Mouse (Mus musculus): ENCODE results near the gene Lap3.

Gene Lap3

DNA sequence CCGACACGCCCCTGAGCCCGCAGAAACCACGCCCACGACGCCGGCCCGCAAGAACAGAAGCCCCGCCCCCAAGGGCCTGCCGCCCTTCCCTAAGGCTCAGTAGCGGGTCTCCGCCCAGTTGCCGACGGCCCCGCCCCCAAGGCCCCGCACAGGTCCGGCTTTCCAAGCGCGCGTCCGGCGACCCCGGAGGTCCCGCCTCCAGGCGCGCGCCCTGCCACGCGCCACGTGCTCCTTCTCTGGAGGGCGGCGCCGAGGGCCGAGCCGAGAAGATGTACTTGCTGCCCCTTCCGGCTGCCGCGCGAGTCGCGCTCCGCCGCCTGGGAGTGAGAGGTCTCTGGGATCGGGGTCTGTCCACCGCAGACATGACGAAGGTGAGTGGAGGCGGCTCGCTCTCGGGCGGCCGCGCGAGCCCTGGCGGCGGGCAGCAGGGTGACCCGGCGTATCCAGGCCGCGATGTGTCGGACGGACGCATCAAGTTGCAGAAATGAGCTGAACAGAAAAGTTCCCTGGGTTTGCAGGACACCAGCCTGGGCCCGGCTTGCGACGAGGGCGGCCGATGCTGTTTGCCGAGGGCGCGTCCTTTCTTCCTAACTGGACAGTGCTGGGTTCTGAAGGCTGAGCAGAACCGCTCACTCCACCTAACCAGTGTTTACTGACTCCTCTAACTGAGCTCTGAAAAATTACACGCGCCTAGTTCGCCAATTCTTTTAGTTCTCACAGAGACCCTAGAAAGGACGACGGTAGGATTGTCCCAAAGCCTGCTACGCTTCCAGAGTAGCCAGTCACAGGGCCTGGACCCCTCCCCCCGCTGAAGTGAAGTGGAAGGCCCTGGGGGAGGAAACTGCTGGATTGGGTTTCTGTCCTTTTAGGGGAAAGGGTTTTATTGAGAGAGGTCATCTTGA is at the start of gene Lap3:
Lap3 (plus strand) TSS at position 184 of the 902 bp plus-strand sequence.
- DNase-seq (ENCODE audit: low read depth, low spot score) = peak; percentile 99

DNA sequence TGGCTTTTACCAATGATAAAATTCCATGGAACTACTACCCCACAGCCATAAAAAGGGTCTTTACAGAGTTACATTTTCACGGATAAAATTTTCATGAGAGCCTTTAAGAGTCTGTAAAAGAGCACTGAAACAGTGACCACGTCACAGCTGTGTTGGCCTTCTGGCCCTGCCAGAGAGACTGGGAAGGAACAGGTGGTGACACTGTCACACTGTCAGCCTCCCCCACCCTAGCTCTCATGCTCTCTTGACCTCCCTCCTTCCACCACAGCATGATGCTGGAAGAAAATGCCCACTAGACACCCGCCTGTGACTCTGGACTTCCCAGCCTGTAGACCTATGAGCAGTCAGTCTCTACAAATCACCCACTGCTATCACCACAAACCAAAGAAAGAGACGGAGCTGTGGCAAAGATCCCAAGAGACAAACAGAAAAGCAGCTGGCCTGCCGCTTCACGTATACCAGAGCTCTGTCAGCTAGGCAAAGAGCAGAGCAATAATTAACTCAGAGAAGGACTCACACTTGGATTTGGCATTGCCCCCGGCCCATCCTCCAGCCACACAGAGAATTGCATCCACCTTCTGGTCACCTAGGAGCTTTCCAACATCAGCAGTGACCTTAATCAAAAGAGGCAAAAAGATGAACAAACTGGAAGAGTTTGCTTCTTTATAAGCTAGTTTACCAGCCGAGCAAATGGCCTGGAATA is 48.9 kb upstream of the Lap3 start:
- DNase-seq (ENCODE audit: low read depth, low spot score) = no peak

DNA sequence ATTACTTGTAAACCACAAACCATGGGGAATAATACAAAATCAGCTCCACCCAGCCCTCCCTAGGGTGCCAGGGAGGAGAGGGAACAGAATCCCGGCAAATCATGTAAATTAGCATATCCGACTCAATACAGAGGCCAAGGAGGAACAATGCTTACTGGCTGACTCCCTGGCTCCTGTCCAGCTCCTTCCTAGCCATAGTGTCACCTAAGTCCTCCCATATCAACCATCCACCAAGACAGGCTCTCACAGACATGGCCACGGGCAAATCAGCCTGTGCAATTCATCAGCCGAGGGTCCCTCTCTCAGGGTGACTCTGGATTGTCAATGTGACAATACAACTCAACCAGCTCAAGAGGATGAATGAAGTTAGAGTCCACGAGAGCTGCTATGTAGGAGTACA is 44.5 kb upstream of the Lap3 start:
- DNase-seq (ENCODE audit: low read depth, low spot score) = peak; percentile 23

DNA sequence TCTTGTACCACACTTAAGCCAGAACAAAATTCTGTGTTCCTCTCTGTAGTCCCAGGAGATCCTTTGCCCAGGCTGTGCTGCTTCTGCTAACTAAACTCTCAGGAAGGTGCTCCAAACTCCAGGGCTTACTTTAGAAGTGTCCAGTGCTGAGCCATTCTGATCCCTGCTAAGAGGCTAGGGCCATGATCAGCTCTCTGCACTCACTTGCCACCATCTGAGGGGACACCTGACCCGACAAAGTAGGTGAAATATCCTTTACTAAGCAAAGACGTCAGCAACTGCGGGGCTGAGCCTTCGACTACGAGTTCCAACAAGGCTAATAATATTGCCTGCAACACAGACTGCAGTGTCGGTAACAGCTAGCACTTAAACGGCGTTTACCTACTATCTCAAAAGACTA is 44.0 kb upstream of the Lap3 start:
- DNase-seq (ENCODE audit: low read depth, low spot score) = peak; percentile 15

DNA sequence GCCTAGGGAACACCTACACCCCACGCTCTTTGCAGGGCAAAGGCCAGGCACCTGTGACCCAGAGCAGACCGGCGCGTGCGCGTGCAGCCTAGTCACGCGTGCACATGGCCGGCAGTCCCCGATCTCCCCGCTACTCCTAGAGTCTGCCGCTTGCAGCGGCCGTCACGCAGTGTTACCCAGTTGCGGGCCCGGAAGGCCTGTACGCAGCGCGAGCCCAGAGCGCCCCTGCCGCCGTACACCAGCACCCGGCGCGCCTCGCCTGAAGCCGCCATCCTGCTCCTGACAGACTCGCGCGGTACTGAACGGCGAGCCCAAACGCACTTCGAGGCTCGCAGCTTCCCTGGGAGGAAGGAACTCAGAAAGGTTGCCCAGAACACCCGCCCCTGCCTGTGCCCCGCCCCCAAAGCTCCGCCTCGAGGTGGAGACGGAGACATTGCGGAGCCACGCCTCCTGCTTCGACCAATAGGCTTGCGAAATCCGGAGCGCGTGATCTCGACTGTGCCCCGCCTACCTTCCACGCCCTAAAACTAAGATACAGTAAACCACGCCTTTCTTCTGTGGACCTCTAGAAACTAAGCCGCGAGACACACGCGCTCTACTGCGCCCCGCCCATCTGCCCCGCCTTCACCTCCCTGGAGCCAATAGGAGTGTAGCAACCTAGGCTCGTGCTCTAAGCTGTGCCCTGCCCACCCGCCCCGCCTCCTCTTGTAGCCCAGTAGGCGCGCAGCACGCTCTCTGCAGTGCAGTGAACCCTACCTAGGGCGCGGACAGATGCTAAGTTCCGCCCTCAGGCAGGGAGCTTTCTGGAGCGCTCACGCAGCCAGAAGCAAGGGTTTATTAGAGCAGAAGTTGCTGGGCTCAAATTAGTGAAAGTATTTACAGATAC is 43.1 kb upstream of the Lap3 start, which contains the start of gene Qdpr:
Qdpr (minus strand) TSS at position 406 of the 886 bp plus-strand sequence.
- DNase-seq (ENCODE audit: low read depth, low spot score) = peak; percentile 100

DNA sequence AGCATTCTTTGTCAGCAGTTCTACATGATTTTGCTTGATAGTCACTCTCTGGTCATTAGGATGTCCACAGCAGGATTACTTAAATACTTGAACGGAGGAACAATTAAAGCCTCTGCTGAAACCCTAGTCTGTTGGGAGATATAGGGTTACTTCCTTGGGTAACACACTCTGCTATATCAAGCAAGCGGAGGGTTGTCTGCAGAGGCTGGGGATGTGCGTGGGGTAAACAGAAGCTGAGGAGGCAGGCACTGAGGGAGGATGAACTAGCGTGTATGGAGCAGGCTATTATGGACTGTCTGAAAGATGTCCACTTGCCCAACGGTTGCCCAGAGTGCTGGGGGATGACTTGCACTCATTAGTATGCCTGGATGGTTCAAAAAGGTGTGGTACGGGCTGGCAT is 39.7 kb upstream of the Lap3 start, which contains the start of gene Clrn2:
Clrn2 (plus strand) TSS at position 301 of the 400 bp plus-strand sequence.
- no peak for DNase-seq (ENCODE audit: low read depth, low spot score)

DNA sequence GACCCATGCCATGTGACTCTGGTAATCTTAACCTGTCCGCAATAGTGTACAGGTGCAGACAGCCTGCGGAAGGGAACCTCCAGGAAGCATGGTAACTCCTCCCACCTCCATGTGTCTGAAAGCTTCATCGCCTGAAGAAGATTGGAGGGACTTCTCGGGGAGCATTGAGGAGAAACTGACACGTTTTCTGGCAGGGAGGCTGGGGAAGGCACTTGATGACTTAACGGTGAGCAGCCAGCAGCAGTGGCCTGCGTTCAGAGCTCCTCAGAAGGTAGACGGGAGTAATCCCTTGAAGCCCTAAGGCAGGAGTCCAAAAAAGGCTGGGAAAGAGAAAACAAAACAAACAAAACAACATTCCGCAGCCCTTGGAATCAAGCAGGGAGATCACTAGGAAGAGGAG is 38.7 kb upstream of the Lap3 start:
- no peak for DNase-seq (ENCODE audit: low read depth, low spot score)

DNA sequence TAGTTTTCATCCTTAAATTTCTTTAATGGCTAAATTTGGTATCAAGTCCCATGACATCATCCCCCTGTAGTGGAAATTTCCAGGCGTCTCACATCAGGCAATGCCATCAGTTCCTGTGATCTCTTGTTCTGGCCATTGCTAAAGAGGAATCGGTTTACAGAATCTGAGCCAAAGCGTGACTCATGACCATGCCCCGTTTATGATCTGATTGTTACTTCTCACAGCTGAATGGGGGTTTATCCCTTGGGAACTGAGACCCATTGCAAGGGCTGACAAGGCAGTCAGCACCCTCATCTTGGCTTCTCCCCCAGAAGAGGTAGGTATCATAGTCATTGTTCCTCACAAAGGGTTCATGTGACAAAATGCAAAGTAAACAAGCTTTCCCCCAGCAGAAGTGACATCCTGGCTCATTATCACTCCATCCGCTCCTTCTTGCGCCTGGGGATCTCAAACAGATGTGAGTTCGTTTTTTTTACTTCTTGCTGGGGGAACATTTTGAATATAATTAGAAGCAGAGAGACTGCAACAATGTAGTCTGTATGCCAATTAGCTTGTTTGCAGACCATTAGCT is 20.2 kb upstream of the Lap3 start:
- no peak for DNase-seq (ENCODE audit: low read depth, low spot score)

DNA sequence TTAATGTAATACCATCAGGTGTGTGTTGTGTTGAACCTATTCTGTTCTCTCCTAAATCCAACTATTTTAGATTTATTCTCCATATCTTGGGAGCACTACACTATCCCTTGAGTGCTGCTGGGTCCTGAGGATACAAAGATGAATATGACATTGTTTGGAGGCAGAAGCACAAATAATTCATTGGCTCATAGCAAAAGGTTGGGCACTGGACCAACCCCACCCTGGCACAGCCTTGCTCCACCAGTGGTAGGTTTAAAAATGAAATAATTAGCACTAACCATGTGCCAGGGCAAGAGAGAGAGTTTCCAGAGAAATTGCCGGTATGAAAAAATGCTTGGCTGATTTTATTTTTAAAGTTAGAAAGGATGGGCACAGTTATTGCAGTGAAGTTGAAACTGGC is 19.7 kb upstream of the Lap3 start:
- DNase-seq (ENCODE audit: low read depth, low spot score) = no peak

DNA sequence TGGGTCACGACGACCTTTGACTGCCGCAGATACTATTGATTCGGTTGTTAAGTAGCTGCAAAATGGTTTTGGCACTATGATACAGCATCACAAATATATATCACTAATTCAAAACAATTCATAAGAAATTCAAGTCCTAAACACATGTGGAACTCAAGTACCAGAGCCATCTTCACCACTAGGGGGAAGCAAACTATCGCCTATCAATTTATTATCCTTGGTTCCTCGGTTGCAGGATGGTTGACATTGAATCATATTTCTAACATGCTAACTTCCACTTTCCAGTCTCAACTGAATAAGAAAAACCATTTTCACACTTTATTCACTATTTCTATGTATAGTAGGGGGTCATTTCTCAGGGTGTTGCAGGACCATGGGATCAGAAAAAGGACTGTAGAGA is 19.0 kb upstream of the Lap3 start:
- peak; percentile 72 for DNase-seq (ENCODE audit: low read depth, low spot score)

DNA sequence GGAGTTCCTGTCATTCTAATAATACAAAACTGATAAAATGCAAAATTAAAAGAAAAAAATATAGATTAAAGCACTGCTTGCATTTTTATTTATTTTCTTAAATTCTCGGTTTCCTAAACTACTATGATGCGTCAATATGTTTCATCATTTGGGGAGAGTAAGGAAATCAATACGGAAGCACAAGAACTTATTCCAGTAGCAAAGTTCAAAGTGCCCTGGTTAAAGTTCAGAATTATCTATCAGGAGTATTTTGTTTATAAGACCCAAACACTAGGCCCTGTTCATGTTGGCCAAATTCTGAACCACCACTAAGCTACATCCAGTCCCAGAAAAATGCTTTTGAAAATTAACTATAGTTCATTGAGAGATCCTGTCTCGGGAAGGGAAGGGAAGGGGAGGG is 18.4 kb upstream of the Lap3 start:
- DNase-seq (ENCODE audit: low read depth, low spot score) = no peak

DNA sequence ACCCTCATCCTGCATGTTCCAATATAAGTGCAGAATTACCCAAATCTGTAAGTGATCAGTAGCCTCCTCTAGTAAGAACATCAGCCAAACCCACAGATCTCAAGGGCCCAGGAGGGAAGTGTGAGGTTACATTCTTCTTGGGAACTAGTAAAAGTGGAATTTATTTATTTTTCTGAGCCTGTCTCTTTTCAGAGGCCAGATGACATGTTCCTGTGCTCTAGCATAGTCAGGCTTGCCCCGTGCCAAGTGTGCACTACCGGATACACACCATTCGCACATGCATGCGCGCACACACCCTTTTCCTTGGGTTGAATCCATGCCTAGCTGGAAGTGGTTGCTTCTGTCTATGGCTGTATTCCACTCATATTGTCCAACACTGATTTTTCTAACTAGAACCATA is 17.4 kb upstream of the Lap3 start:
- DNase-seq (ENCODE audit: low read depth, low spot score) = no peak

DNA sequence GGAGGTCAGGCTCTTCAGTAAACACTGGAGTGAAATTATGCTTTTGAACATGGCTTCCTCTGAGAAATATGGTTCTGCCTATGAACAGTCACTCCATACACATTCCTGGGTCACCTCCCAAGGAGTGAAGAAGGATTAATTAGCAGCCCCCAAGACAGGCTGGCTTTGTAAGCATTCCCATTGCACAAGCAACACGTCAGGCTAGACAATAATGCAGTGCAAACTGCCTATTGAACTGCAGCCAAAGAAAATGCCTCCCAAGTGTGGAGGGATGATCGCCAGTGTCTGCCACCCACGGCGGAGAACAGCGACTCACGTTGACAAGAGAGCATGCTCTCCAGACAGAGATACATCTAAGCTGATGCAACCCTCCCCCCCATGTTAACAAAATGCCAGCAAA is 16.9 kb upstream of the Lap3 start:
- DNase-seq (ENCODE audit: low read depth, low spot score) = no peak

DNA sequence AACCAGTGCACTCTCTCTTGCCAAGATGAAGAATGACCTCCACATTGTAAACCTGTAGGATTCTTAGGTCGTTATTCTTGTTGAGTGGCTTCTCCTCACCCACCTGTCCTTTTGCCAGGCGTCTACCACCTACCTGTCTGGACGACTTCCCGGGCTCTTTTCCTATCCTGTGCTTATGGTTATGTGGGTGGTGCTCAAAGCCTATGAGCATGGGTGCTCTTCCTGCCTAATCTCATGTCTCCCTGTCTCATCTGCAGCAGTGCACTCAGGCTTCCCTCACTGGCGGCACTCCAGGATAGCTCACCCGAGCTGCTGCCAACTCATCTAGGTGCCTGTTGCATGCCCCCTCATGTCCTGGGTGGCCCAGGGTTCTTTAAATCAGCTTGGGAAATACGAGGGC is 15.6 kb upstream of the Lap3 start:
- DNase-seq (ENCODE audit: low read depth, low spot score) = no peak

DNA sequence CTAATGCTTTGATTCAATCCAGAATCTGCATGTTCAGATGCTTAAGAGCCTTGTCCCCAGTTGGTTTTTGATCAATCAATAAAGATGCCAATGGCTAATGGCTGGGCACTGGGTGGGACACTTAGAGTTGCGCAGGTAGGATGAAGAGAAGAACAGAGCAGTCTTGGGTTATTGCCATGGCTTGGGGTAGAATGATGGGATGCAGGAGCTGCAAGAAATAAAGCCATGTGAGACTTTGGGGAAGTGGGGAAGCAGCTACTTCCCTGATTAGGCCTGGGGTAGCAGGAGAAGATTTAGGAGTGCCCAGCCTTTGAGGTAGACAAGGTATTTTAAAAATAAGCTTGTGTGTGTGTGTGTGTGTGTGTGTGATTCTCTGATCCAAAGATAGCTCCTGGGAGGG is 13.1 kb upstream of the Lap3 start:
- no peak for DNase-seq (ENCODE audit: low read depth, low spot score)

DNA sequence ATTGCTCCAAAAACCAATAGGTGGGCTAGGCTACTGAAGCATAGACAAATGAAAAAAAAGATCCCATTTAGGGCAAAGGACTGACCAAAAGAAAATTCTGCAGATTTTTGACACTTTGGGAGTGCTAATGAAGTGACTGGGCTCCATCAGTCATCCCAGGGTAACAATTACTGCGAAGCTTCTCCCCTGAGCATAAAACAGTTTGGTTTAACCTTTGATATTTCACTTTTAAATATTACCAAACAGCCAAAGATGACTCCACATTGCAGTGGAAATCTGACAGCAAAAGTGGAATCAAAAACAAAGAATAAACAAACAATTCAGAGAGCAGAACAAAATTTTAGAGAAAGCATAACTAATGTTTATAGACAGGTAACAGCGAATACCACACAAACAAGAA is 12.0 kb upstream of the Lap3 start:
- DNase-seq (ENCODE audit: low read depth, low spot score) = no peak

DNA sequence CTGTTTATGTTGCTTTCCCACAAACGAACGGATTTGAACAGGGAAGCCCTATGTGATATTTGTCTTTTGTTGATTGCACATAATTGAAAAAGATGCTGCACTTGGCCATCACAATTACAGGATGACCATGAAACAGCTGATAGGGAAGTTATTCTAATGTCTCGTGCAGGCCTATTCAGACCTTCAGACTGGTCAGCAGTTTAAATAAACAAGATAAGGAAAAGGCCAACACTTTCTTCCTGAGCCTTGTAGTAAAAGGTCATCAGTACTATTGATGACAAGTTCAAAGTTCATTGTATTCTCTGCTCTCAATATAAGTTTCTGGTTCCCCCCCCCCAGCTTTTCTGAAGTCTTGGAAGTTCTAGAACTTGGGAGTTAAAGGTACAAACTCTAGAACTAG is 10.6 kb upstream of the Lap3 start:
- no peak for DNase-seq (ENCODE audit: low read depth, low spot score)

DNA sequence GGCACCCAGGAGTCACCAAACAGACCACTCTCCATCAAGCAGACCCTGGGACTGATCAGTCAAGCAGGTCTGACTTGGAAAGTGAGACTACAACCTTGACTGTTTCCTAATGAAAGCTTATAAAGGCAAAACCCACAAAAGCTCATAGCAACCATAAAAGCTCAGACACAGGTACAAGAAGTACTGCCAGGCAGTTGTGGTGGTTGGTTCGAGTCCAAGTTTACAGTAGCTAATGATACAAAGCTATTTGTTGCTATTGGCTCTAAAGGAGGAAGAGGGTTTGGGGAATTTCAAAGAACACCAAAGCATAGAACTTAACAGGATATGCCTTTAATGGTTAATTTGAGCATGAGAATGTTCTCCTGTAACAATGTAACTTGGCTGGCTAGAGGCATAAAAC is 9.5 kb upstream of the Lap3 start:
- no peak for DNase-seq (ENCODE audit: low read depth, low spot score)

DNA sequence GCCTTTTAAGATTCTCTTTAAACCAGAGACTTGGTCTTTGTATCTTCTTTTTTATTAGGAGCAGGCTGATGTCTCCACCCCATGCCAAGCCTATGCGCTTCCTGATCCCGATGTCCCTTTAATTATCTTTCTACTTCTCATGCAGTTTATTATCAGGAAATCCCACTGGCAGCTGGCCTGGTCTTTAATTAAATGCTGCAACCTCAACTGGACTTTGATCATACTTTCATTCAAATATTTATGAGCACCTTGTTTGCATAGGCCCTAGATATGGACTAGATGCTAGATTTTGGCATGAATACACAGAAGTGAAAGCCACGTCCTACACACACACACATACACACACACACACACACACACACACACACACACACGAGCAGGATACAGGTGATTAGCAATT is 1.4 kb upstream of the Lap3 start:
- DNase-seq (ENCODE audit: low read depth, low spot score) = no peak

DNA sequence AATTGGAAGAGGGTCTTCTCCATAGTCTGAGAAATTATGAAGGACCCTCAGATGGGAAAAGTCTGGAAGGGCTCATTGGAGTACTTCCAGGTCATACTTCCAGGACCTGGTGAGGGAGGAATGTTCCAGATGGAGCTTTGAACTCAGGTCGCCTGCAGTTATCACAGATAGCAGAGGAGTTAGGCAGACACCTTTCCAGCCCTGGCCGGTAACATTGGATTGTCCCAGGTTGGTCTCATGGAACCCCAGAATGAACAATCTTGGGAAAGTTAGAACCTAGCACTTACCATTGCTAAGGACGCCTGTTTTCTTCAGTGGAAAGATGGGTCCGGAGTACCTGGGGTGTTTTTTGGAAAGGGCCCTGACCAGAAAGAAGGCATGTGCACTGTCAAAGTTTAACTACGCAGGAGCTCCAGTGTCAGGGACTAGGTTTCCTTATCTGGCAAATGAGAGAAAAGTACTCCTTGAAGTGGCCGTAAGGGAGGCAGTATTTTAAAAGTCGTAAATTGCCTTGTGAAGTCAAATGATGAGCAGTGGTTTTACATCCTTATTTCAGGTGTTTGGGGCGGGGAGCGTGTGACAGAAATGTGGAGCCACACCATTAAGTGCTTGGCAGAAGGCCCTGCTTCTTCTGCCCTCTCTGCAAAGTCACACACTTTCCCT is 1.1 kb downstream of the Lap3 start:
- no peak for DNase-seq (ENCODE audit: low read depth, low spot score)

DNA sequence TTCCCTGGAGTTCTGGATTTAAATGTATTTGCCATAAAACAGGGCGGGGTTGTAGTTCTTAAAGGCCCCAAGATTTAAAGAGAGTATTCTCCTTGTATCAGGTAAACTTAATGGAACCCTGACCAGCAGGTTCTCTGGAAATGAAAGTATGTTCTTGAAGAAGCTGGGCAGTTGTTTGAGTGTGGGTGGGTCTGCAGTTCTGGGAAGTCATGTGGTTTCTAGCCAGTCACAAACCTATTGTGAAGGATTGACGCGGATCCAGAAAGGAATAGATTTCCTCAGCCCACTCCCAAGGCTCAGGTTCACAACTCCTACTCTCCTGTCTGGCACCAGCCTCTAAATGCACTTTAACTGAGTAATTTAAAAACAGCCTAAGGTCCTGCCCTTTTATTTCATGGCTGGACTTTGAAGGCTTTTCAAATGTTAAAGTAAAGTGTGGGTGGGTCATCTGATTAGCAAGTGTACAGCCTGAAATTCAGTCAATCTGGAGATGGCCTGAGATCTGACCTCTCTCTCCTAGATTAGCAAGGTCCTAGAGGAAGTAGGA is 2.3 kb downstream of the Lap3 start:
- peak; percentile 92 for DNase-seq (ENCODE audit: low read depth, low spot score)

Data from ZHBTc4 (cell line).